Mouse (Mus musculus) T-helper 17 cell (primary cell): Measurements from ENCODE around the gene Zfp982.
"Not testable (repeated sequence)": the region's sequence is repeated elsewhere in the genome, so short reads cannot be mapped to it uniquely, and the experiment has no call there.

Source experiments
- in situ Hi-C, 2 experiments: fragments of 300-600 bp; cut with MboI, MseI; formaldehyde crosslinking; loops; 1 replicate in 1 of 2; 2 replicates in 1 of 2; pipeline ENCODE4 v1.15.1; 2025; ENCODE audit warnings: high pct_unique_total_duplicates in 2 of 2

The Zfp982 gene

GRCm38 (mm10) chr4:147558011-147558410 lies 65.8 kb downstream of the Zfp982 start:
- in situ Hi-C loops: not testable (repeated sequence)

- in situ Hi-C loops: not testable (repeated sequence)
Observed at GRCm38 (mm10) chr4:147559096-147559495, 66.9 kb downstream of the Zfp982 start.
